Mouse (Mus musculus) B cell, adult 2 months (primary cell): Measurements from ENCODE around the gene Ctxn1.
"Not testable (repeated sequence)": the region's sequence is repeated elsewhere in the genome, so short reads cannot be mapped to it uniquely, and the experiment has no call there.

ENCODE experiments used
- DNase-seq, 2 experiments: peaks; one replicate each; pipeline ENCODE4 v3.0.0; 2022

Ctxn1 gene

GRCm38 (mm10) chr8:4259125-4259804 is at the start of gene Ctxn1:
Gene Ctxn1, minus strand, starts transcription at chr8:4259274.
- DNase-seq, result peak; percentile 94 to 95

GRCm38 (mm10) chr8:4305838-4306237 is 46.8 kb upstream of the Ctxn1 start:
- no peak for DNase-seq

GRCm38 (mm10) chr8:4304124-4304547 is 45.1 kb upstream of the Ctxn1 start:
- no peak for DNase-seq

GRCm38 (mm10) chr8:4297822-4298221 is 38.7 kb upstream of the Ctxn1 start:
- no peak for DNase-seq

GRCm38 (mm10) chr8:4292738-4293137 is 33.7 kb upstream of the Ctxn1 start:
- DNase-seq, result no peak

- no peak for DNase-seq
Measured at GRCm38 (mm10) chr8:4276111-4276465, 17.0 kb upstream of the Ctxn1 start.

- DNase-seq, result peak; percentile 93
Measured at GRCm38 (mm10) chr8:4275275-4276110, 16.4 kb upstream of the Ctxn1 start, which contains the start of gene Timm44. Gene Timm44, minus strand, starts transcription at chr8:4275913.

GRCm38 (mm10) chr8:4269609-4270008 is 10.5 kb upstream of the Ctxn1 start:
- DNase-seq, result no peak

GRCm38 (mm10) chr8:4267627-4268026 is 8.6 kb upstream of the Ctxn1 start:
- DNase-seq, result peak; percentile 43

- no peak for DNase-seq
Measured at GRCm38 (mm10) chr8:4265160-4265914, 6.3 kb upstream of the Ctxn1 start.

- DNase-seq, result no peak
Measured at GRCm38 (mm10) chr8:4263105-4263791, 4.2 kb upstream of the Ctxn1 start.

GRCm38 (mm10) chr8:4259805-4260170 is 714 bp upstream of the Ctxn1 start:
- DNase-seq, result no peak

GRCm38 (mm10) chr8:4258678-4259077 is 396 bp downstream of the Ctxn1 start:
- DNase-seq, result peak; percentile 39 to 50

GRCm38 (mm10) chr8:4258233-4258632 is 841 bp downstream of the Ctxn1 start:
- DNase-seq, result peak; percentile 87 to 88

GRCm38 (mm10) chr8:4257350-4257749 is 1.7 kb downstream of the Ctxn1 start:
- DNase-seq, result no peak

- DNase-seq, result no peak
Measured at GRCm38 (mm10) chr8:4256911-4257310, 2.2 kb downstream of the Ctxn1 start.

- DNase-seq, result not testable (repeated sequence)
Measured at GRCm38 (mm10) chr8:4255471-4255870, 3.6 kb downstream of the Ctxn1 start.

- DNase-seq, result no peak
Measured at GRCm38 (mm10) chr8:4254001-4254400, 5.1 kb downstream of the Ctxn1 start.

- DNase-seq, result peak; percentile 96 to 97
Measured at GRCm38 (mm10) chr8:4252934-4253841, 5.9 kb downstream of the Ctxn1 start, which contains the start of gene Snapc2. Gene Snapc2, plus strand, starts transcription at chr8:4253080.

- DNase-seq, result no peak
Measured at GRCm38 (mm10) chr8:4252116-4252760, 6.8 kb downstream of the Ctxn1 start.
